Mouse (Mus musculus) liver, postnatal 0 days (tissue): Measurements from ENCODE around the gene Trim9.

Experiments
- CTCF ChIP-seq: sonication (generic); IDR thresholded peaks from 2 replicates; pipeline ENCODE4 v1.5.1; 2016; ENCODE audit warnings: antibody characterized with exemption, low read depth
- EP300 ChIP-seq: IDR thresholded peaks from 2 replicates; pipeline ENCODE4 v1.6.1; 2016; ENCODE audit warnings: antibody characterized with exemption, low read depth, mild to moderate bottlenecking

GRCm38 (mm10) chr12:70228155-70228554 is 119.3 kb downstream of the Trim9 start:
- TF ChIP-seq CTCF (no peak), EP300 (no peak)
